ENCODE assay signal across 38 mouse cellular contexts in the genomic region with DNA sequence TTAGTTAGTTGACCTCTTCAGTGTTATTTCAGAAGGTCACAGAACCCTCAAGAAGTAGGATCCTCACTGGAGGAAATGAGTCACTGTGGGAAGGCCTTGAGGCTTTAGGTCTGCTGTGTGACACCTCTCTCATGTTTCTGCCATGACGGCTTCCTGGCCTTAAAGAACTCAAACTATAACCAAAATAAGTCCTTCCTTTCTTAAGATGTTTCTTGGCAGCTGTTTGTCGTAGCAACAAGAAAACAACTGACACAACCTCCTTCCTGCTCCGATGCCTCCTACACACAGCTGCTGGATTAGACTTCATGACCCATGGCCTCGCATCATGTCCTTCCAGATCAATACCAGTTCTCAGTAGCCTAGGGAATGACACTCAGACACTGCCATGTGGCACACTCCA. TPM values are rescaled to one million over a fixed set of nuclear protein-coding genes. Genes with fewer than 3 reads are reported as not detected.
DNase-seq lines count a peak whose midpoint lies in the region; ATAC-seq and TF ChIP-seq lines count a peak whose summit lies in the region.
"Had no signal": no experiment of that assay in that cellular context is flagged by ENCODE, and none has a peak within 500 bp of the region (broad histone marks: within the 10 kb centered on the region; RNA-seq: fewer than 3 reads in every experiment).

No protein-coding gene starts in this region.

- 31% methylated on average over 4 of the region's 4 CpGs for WGBS in liver, adult 2 months
- 66% methylated on average over 4 of the region's 4 CpGs for WGBS in liver, embryonic 11.5 days

- no peak for ATAC-seq in liver, embryonic 11.5 days (replicated peaks; ENCODE audit: low FRiP score)
- ATAC-seq: midbrain, embryonic 13.5 days had no signal

- TF ChIP-seq CTCF in liver, adult 2 months (IDR thresholded peaks at IDR 0.05; ENCODE audit: low read depth, low read length): no peak
- TF ChIP-seq CTCF in bone marrow macrophage, adult 2 months (IDR thresholded peaks at IDR 0.05; ENCODE audit: low read depth, low read length): no peak

- H3ac ChIP-seq in myocyte (ENCODE audit: control insufficient read depth, insufficient read length): no peak overlapping the region

- peaks cover 9% of the 10 kb centered on the region for H3K4me1 ChIP-seq in liver, adult 2 months (ENCODE audit: control insufficient read depth, insufficient read depth, low read length)
- H3K4me1 ChIP-seq in liver, embryonic 11.5 days (replicated peaks; ENCODE audit: control insufficient read depth, insufficient read depth, low read length): peaks cover 4% of the 10 kb centered on the region; the same call in 1 of the 2 replicates
- peaks cover 14% of the 10 kb centered on the region for H3K4me1 ChIP-seq in bone marrow macrophage, adult 2 months (ENCODE audit: control insufficient read depth, insufficient read depth, low read length)

- no peak overlapping the region for H3K9ac ChIP-seq in liver, adult 2 months (ENCODE audit: low read depth, low read length)
- H3K9ac ChIP-seq in liver, embryonic 11.5 days (ENCODE audit: low read depth, low read length): no peak overlapping the region
- H3K9ac ChIP-seq: embryonic facial prominence, embryonic 15.5 days; forebrain, embryonic 12.5 days; heart, embryonic 12.5 days; hindbrain, embryonic 14.5 days; kidney, embryonic 15.5 days; limb, embryonic 13.5 days; liver, embryonic 14.5 days; lung, embryonic 14.5 days; midbrain, embryonic 13.5 days; neural tube, embryonic 15.5 days; stomach, embryonic 15.5 days had no signal

- no peaks in the 10 kb centered on the region for H3K27me3 ChIP-seq in liver, adult 2 months (ENCODE audit: control insufficient read depth, insufficient read depth, low read length)
- H3K27me3 ChIP-seq in liver, embryonic 11.5 days (replicated peaks; ENCODE audit: control insufficient read depth, insufficient read depth, low read length): peaks cover 3% of the 10 kb centered on the region
- H3K27me3 ChIP-seq in myocyte (ENCODE audit: control insufficient read depth, insufficient read depth, insufficient read length): no peaks in the 10 kb centered on the region
- H3K27me3 ChIP-seq: heart, embryonic 12.5 days; kidney, embryonic 15.5 days; midbrain, embryonic 13.5 days; neural tube, embryonic 15.5 days; stomach, embryonic 15.5 days had no signal

- H3K4me2 ChIP-seq in liver, embryonic 11.5 days: no peak overlapping the region
- H3K4me2 ChIP-seq in myocyte (ENCODE audit: low read depth): peak overlapping the region; percentile 42
- H3K4me2 ChIP-seq: embryonic facial prominence, embryonic 15.5 days; forebrain, embryonic 12.5 days; heart, embryonic 12.5 days; hindbrain, embryonic 14.5 days; kidney, embryonic 15.5 days; limb, embryonic 13.5 days; lung, embryonic 14.5 days; midbrain, embryonic 13.5 days; neural tube, embryonic 15.5 days; stomach, embryonic 15.5 days had no signal

- no peaks in the 10 kb centered on the region for H3K79me2 ChIP-seq in liver, adult 2 months (ENCODE audit: control insufficient read depth, insufficient read depth, low read length)
- no peaks in the 10 kb centered on the region for H3K79me2 ChIP-seq in myocyte (ENCODE audit: control insufficient read depth, insufficient read depth)

- H3K27ac ChIP-seq in liver, adult 2 months (replicated peaks; ENCODE audit: insufficient read depth, low read depth, low read length): no peak overlapping the region
- H3K27ac ChIP-seq in liver, embryonic 11.5 days (ENCODE audit: low read depth, low read length): no peak overlapping the region; the same call in 1 of the 2 replicates
- peak overlapping the region; percentile 25; the same call in 1 of the 2 replicates for H3K27ac ChIP-seq in bone marrow macrophage, adult 2 months (ENCODE audit: insufficient read depth, low read depth, low read length)
- H3K27ac ChIP-seq: embryonic facial prominence, embryonic 15.5 days; forebrain, embryonic 12.5 days; hindbrain, embryonic 14.5 days; kidney, embryonic 15.5 days; limb, embryonic 13.5 days; liver, embryonic 14.5 days; midbrain, embryonic 13.5 days; neural tube, embryonic 15.5 days; stomach, embryonic 15.5 days had no signal

- DNase-seq in liver, adult 2 months (ENCODE audit: extremely low read depth, low read depth, low spot score): peak; percentile 48
- DNase-seq in liver, embryonic 11.5 days (ENCODE audit: low spot score): no peak
- peak; percentile 95 for DNase-seq in 416B (ENCODE audit: low read depth)
- DNase-seq in lung, postnatal 4 days: no peak
- no peak for DNase-seq in embryo, embryonic 10.5 days (ENCODE audit: low spot score)
- DNase-seq: cerebellum, adult 11-12 months; gastrocnemius, postnatal 25 days; heart, adult 18-20 months; kidney, adult 18-20 months; kidney, postnatal 4 days; lung, embryonic 14.5 days; lung, postnatal 36 days; retina, postnatal 1 day; right cerebral cortex, postnatal 14 days had no signal

- no peak for TF ChIP-seq POLR2A in liver, adult 2 months (IDR thresholded peaks at IDR 0.05; ENCODE audit: extremely low read depth, insufficient read depth, low read length)
- no peak for TF ChIP-seq POLR2A in bone marrow macrophage, adult 2 months (IDR thresholded peaks at IDR 0.05; ENCODE audit: borderline replicate concordance, low read depth, low read length)
- TF ChIP-seq POLR2A in myocyte (IDR thresholded peaks at IDR 0.05; ENCODE audit: insufficient read length, low read depth): no peak

- H3K36me3 ChIP-seq in liver, adult 2 months (ENCODE audit: control insufficient read depth, insufficient read depth, low read length): no peaks in the 10 kb centered on the region
- H3K36me3 ChIP-seq in liver, embryonic 11.5 days (ENCODE audit: control insufficient read depth, insufficient read depth, low read length): no peaks in the 10 kb centered on the region
- H3K36me3 ChIP-seq in myocyte (ENCODE audit: control insufficient read depth, insufficient read depth): no peaks in the 10 kb centered on the region
- H3K36me3 ChIP-seq: embryonic facial prominence, embryonic 10.5 days; embryonic facial prominence, embryonic 15.5 days; forebrain, embryonic 12.5 days; heart, embryonic 12.5 days; kidney, embryonic 15.5 days; limb, embryonic 13.5 days; midbrain, embryonic 13.5 days; neural tube, embryonic 15.5 days; stomach, embryonic 15.5 days had no signal

- no peak overlapping the region for H3K4me3 ChIP-seq in liver, adult 2 months (ENCODE audit: insufficient read depth, low read depth, low read length)
- no peak overlapping the region for H3K4me3 ChIP-seq in liver, embryonic 11.5 days (ENCODE audit: low read depth, low read length)
- H3K4me3 ChIP-seq in bone marrow macrophage, adult 2 months (ENCODE audit: insufficient read depth, low read length): no peak overlapping the region
- H3K4me3 ChIP-seq in myocyte: no peak overlapping the region
- H3K4me3 ChIP-seq: embryonic facial prominence, embryonic 10.5 days; embryonic facial prominence, embryonic 15.5 days; forebrain, embryonic 12.5 days; heart, embryonic 12.5 days; kidney, embryonic 15.5 days; limb, embryonic 13.5 days; midbrain, embryonic 13.5 days; neural tube, embryonic 15.5 days; stomach, embryonic 15.5 days had no signal

- no peaks in the 10 kb centered on the region for H3K9me3 ChIP-seq in liver, embryonic 11.5 days (ENCODE audit: control insufficient read depth, low read length)
- H3K9me3 ChIP-seq: embryonic facial prominence, embryonic 15.5 days; forebrain, embryonic 12.5 days; kidney, embryonic 15.5 days; midbrain, embryonic 13.5 days; neural tube, embryonic 15.5 days; stomach, embryonic 15.5 days had no signal

TF ChIP-seq in myocyte, 11 proteins besides CTCF, POLR2A, EP300 and RAD21:
- TF ChIP-seq TCF3 (IDR thresholded peaks at IDR 0.05; ENCODE audit: insufficient read length, low read depth): peak; percentile 33
- no peak for TF ChIP-seq E2F4 (IDR thresholded peaks at IDR 0.05; ENCODE audit: insufficient read depth)
- TF ChIP-seq MYOD1 (IDR thresholded peaks at IDR 0.05; ENCODE audit: control insufficient read depth in 1 of 3, insufficient read length in 2 of 3, low read depth in 2 of 3): peak in 2 of 3 experiments; percentile 76 to 84

RNA-seq across cellular contexts. Expression of gene Gm21915, which starts 58.1 kb away (rescaled TPM):
- not detected in 2 replicates for total RNA-seq in liver, adult 2 months (2014; rRNA removed)
- polyA plus RNA-seq in liver, adult 2 months (2012; rRNA removed): not detected in 2 replicates
- polyA plus RNA-seq in liver, embryonic 11.5 days (2014; fragmentation: Nextera tagmentation; extraction: Ambion mirVana): not detected in 2 replicates
- not detected in 2 replicates for polyA plus RNA-seq in bone marrow macrophage, adult 2 months (2012; ENCODE audit: insufficient read depth, insufficient read length, missing spikeins)
- not detected for polyA plus RNA-seq in myocyte (2012; fragmentation: generic; extraction: Trizol)
- total RNA-seq: adrenal gland, adult 18-20 months; gastrocnemius, postnatal 25 days; heart, adult 18-20 months; heart, postnatal 10 days; hematopoietic stem cell, adult 5-6 weeks; layer of hippocampus, adult 8-10 months; layer of hippocampus, postnatal 25 days; left cerebral cortex, adult 8-10 months; left cerebral cortex, postnatal 36 days; megakaryocyte-erythroid progenitor cell, adult 5-6 weeks; MEL had no signal
- polyA plus RNA-seq: cortical plate, adult 2 months; embryonic facial prominence, embryonic 10.5 days; embryonic facial prominence, embryonic 15.5 days; forebrain, embryonic 12.5 days; heart, embryonic 12.5 days; hindbrain, embryonic 14.5 days; intestine, embryonic 14.5 days; kidney, embryonic 15.5 days; limb, embryonic 13.5 days; liver, embryonic 14.5 days; lung, embryonic 14.5 days; midbrain, embryonic 13.5 days; neural tube, embryonic 15.5 days; stomach, embryonic 15.5 days had no signal

Comparison
In these comparisons a context has a peak if more than half of its experiments do, and no peak if none do; other contexts are left out.
1. DNase-seq: peak in liver, adult 2 months (single experiment) and 416B (single experiment); none in liver, embryonic 11.5 days (single experiment), lung, postnatal 4 days (0 of 2) and embryo, embryonic 10.5 days (single experiment).